Mouse (Mus musculus) embryonic facial prominence, embryonic 10.5 days (tissue): ENCODE measurements at regions not wholly inside any gene's neighbourhood (a gene's known extent, or its start where the extent isn't known, plus 50 kb on each side); places are given as distances from the start of the nearest gene placed in this dataset.
A peak's percentile ranks its signal among the peaks of the same experiment; 100 is the strongest.

ENCODE experiments used
- DNase-seq: peaks from one replicate; pipeline ENCODE4 v3.0.0-alpha.2; 2017; ENCODE audit warnings: low spot score
- H3K27ac ChIP-seq: fragments of 300-500 bp; sonication (generic); replicated peaks from 2 replicates; pipeline ENCODE4 v1.5.1; 2016; ENCODE audit warnings: mild to moderate bottlenecking
- H3K27me3 ChIP-seq: fragments of 300-500 bp; sonication (generic); replicated peaks from 2 replicates; pipeline ENCODE4 v1.6.1; 2016; ENCODE audit warnings: low read depth, mild to moderate bottlenecking; ENCODE audit not compliant: poor library complexity, severe bottlenecking
- H3K36me3 ChIP-seq: fragments of 300-500 bp; sonication (generic); replicated peaks from 2 replicates; pipeline ENCODE4 v1.6.1; 2016; ENCODE audit warnings: mild to moderate bottlenecking, moderate library complexity
- H3K4me1 ChIP-seq: fragments of 300-500 bp; sonication (generic); 2 replicates; pipeline ENCODE4 v1.6.1; 2016
- H3K4me3 ChIP-seq: fragments of 300-500 bp; sonication (generic); 2 replicates; pipeline ENCODE4 v1.5.1; 2016; ENCODE audit warnings: mild to moderate bottlenecking, moderate library complexity
- H3K9me3 ChIP-seq: fragments of 300-500 bp; sonication (generic); 2 replicates; pipeline ENCODE4 v1.6.1; 2016; ENCODE audit warnings: mild to moderate bottlenecking
- WGBS: fragments of 180-500 bp; shearing (Covaris S2); methylation state at CpG from one replicate; pipeline ENCODE4 v1.1.7; 2016; 5-methylcytosine and 5-hydroxymethylcytosine counted together

DNA sequence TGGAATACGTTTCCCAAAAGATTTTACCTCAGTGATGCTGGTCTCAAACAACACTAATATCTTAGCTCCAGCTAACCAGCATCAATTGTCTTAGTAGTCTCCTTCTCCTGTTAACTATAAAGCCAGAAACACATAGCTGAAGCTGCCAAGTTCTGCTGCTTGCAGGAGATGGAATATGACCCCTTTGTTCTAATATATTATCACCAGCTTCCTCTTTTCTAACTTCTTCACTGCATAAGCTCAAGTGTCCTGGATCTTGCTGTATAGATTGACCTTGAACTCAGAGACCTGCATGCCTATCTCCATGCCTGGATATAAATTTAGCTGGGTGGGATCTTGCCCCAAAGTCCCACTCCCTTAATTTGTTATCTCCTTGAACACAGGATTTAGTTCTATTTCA, 94.8 kb downstream of the Rbm46 start:
- 89% methylated on average over 1 of the region's 1 CpGs for WGBS
- Histone ChIP-seq H3K27me3 (no peaks in the 10 kb centered on the region), H3K36me3 (no peaks in the 10 kb centered on the region), H3K9me3 (no peaks in the 10 kb centered on the region), H3K4me1 (0 out of 2 replicates have a peak, but pooled peaks cover 3% of the 10 kb centered on the region), H3K27ac (no peak overlapping the region), H3K4me3 (no peak overlapping the region)
- no peak for DNase-seq

DNA sequence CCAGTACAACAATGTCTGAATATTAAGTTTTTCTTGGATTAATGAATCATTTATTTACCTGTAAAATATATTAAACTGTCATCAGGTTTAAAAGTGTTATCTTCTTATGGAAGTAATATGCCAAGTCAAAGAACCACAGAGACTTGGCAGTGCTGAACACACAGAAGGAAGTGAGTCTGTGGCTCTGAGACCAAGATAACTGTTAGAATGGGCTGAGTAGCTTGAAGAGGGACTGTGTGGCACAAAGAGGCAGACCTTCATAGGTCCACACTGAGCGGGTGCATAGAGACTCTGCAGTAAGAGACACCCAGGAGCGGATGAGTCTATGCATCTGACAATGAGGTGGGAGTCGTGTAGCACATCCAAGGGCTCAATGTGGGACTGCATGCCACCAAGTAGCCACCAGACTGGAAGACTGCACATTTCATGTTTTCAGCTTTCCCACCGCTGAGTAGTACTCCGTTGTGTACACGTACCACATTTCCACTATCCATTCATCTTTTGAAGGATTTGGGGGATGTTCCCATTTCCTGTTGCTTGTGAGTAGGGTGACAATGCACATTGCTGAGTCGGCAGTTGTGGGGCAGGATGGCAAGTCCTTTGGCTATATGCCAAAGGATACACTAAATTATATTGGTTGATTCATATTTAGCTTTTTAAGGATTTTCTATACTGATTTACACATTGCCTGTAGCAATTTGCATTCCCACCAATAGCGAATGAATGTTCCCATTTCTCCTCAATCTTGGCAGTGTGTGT, 105.6 kb downstream of the Rbm46 start:
- DNase-seq = no peak
- Histone ChIP-seq H3K36me3 (no peaks in the 10 kb centered on the region), H3K4me1 (peaks cover 3% of the 10 kb centered on the region; the same call in 1 of the 2 replicates), H3K4me3 (no peak overlapping the region), H3K27ac (no peak overlapping the region), H3K27me3 (no peaks in the 10 kb centered on the region), H3K9me3 (no peaks in the 10 kb centered on the region)
- WGBS = 91% methylated on average over 8 of the region's 8 CpGs

DNA sequence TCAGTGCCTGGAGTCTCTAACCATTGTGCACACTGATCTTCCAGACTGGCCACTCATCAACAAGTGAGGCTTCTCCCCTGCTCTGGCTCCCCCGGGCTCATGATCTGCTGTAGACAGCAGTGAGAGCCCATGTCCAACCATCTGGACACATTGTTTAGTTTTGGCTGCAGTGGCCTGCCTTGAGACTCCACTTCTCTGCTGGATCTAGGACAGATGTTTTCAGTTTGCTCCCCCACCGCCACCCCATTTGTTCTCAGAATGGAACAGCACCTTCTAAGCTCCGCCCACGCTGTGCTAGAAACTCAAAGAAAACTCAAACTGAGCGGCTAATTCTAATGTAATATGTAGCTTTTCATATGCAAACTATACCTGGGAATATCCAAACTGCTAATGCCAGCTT, 108.8 kb downstream of the Rbm46 start:
- 55% methylated on average over 5 of the region's 5 CpGs for WGBS
- no peak overlapping the region for H3K27ac ChIP-seq

DNA sequence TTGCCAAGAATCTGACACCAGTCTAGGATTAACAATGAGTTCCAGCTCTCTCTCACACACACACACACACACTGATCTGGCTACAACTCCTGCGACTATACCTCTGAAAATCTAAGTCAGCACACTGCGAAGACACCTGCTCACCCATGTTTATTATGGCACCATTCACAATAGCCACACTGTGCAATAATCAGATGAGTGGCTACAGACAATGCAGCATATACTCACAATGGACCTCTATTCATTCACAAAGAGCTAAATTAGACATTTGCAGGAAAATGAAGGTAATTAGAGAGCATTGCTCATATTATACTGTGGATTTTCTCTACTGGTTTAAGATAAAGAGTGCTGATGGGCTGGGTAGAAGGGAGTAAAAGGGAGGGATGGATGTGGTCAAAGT, 116.3 kb downstream of the Rbm46 start:
- Histone ChIP-seq H3K27me3 (no peaks in the 10 kb centered on the region), H3K36me3 (no peaks in the 10 kb centered on the region), H3K4me3 (no peak overlapping the region), H3K4me1 (no peaks in the 10 kb centered on the region), H3K27ac (no peak overlapping the region), H3K9me3 (no peaks in the 10 kb centered on the region)
- DNase-seq = no peak
- 75% methylated on average over 2 of the region's 2 CpGs for WGBS

More for the DNA sequence above, 108.8 kb downstream of the Rbm46 start:
- Histone ChIP-seq H3K9me3 (no peaks in the 10 kb centered on the region), H3K36me3 (no peaks in the 10 kb centered on the region), H3K4me1 (peaks cover 3% of the 10 kb centered on the region; the same call in 1 of the 2 replicates), H3K27me3 (no peaks in the 10 kb centered on the region), H3K4me3 (no peak overlapping the region)
- DNase-seq = peak; percentile 19

DNA sequence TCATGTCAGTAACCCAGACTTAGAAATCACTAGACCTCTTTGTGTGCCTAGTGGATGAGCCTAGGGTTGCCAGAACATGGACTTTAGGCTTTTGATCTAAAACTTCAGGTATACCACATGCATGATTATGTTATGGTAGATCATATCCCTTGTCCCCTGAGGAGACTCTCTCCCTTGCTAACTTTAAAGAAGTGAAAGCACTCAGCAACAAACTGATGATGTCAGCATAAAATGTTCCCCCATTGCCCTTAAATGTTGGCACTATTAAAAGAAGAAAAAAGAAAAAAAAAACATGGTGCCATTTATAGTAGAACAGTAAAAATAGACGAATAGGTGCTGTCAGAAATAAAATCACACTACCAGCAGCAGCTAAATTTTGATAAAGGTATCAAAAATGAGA, 117.3 kb downstream of the Rbm46 start:
- WGBS = 79% methylated on average over 1 of the region's 1 CpGs
- Histone ChIP-seq H3K4me3 (no peak overlapping the region), H3K27ac (no peak overlapping the region), H3K27me3 (no peaks in the 10 kb centered on the region), H3K9me3 (no peaks in the 10 kb centered on the region), H3K4me1 (no peaks in the 10 kb centered on the region), H3K36me3 (no peaks in the 10 kb centered on the region)
- no peak for DNase-seq

DNA sequence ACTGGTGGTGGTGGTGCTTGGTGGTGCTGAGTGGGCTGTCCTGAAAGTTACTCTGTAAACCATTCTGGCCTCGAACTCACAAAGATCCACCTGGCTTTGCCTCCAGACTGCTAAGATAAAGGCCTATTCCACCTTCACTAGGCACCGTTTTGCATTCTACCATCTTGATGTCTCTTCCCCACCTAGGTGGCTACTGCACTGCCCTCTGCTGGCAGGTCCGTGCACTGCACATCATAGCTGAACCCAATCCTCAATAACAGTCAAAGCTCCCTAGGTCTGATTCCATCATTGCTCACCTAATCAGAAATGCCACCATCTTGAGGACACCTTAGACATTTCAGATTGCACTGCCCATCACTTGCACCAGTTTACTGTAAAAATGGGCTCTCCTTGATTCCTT, 150.7 kb downstream of the Rbm46 start:
- DNase-seq = peak; percentile 78

DNA sequence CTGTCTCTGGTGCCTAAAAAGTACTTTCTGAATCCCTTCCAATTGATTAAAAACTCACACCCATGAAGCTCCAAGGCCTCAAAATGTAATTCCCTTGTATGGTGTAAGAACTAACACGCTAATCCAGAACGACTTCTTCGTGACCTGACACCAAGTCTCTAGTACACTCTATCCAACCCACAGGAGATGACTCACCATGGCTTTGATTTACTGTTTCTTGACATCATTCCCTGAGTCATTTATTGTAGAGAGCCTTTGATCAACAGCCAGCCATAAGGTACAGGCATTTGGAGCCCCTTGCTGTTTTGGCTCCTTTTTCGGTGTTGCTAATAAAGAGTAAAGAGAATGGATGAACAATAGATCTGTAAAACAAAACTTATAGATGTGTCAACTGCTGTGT, 159.7 kb upstream of the Npy2r start:
- H3K36me3 ChIP-seq = no peaks in the 10 kb centered on the region
- no peaks in the 10 kb centered on the region for H3K4me1 ChIP-seq
- no peaks in the 10 kb centered on the region for H3K27me3 ChIP-seq
- H3K4me3 ChIP-seq = no peak overlapping the region
- no peak overlapping the region for H3K27ac ChIP-seq
- DNase-seq = no peak
- H3K9me3 ChIP-seq = no peaks in the 10 kb centered on the region
- WGBS = 96% methylated on average over 4 of the region's 4 CpGs

More for the DNA sequence above, 150.7 kb downstream of the Rbm46 start:
- no peak overlapping the region for H3K4me3 ChIP-seq
- H3K27me3 ChIP-seq = no peaks in the 10 kb centered on the region
- H3K4me1 ChIP-seq = no peaks in the 10 kb centered on the region
- 28% methylated on average over 3 of the region's 3 CpGs for WGBS
- no peaks in the 10 kb centered on the region for H3K9me3 ChIP-seq
- no peak overlapping the region for H3K27ac ChIP-seq
- H3K36me3 ChIP-seq = no peaks in the 10 kb centered on the region

DNA sequence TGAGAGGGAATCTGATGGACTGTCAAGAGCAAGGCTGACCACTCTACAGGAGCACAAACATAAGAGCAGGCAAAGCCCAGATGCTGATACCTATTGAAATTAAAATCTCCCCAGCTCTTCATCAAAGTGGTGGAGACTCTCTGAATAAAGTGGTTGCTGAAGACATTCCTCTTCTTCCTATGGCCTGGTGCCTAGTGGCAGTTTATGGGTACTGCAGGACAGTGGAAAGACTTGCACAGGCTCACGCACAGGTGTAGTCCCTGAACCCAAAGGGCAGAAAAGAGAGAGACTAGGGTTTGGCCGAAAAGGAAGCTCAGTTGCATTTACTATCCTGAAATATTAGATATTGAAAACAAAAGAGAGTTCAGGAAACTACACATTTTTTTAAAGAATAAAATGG, 144.2 kb upstream of the Npy2r start:
- no peaks in the 10 kb centered on the region for H3K4me1 ChIP-seq
- no peaks in the 10 kb centered on the region for H3K36me3 ChIP-seq
- no peak overlapping the region for H3K4me3 ChIP-seq
- no peak overlapping the region for H3K27ac ChIP-seq
- no peaks in the 10 kb centered on the region for H3K27me3 ChIP-seq
- no peak for DNase-seq
- WGBS = 92% methylated on average over 2 of the region's 2 CpGs
- no peaks in the 10 kb centered on the region for H3K9me3 ChIP-seq

DNA sequence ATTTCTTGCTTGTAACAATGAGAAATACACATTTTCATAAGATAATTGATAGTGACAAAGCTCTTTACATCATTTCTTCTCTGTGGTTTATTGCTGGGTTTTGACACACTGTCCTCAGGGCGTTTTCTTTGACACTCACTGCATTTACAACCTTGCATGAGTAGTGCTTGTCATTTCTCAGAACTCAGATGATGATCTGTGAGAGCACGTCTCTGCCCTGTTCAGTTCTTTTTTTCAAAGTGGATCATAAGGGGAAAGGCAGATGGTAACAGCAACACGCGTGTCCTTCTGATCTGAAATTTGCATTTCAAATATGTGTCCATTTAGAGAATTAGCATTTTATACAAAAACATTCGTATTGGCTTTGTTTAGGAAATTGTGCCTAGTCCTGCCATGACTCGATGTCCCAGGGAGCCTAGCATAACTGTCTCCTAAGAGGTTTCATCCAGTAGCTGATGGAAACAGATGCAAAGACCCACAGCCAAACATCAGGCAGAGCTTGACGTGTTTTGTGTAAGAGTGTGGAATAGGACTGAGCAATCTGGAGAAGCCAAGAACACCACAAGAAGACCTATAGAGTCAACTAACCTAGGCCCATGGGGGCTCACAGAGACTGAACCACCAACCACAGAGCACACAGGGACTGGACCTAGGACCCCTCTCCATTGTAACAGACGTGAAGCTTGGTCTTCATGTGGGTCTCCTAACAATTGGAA, 108.4 kb upstream of the Npy2r start:
- 87% methylated on average over 8 of the region's 8 CpGs for WGBS
- Histone ChIP-seq H3K27me3 (no peaks in the 10 kb centered on the region), H3K9me3 (no peaks in the 10 kb centered on the region), H3K4me3 (no peak overlapping the region), H3K36me3 (no peaks in the 10 kb centered on the region), H3K27ac (no peak overlapping the region), H3K4me1 (no peaks in the 10 kb centered on the region)
- no peak for DNase-seq

DNA sequence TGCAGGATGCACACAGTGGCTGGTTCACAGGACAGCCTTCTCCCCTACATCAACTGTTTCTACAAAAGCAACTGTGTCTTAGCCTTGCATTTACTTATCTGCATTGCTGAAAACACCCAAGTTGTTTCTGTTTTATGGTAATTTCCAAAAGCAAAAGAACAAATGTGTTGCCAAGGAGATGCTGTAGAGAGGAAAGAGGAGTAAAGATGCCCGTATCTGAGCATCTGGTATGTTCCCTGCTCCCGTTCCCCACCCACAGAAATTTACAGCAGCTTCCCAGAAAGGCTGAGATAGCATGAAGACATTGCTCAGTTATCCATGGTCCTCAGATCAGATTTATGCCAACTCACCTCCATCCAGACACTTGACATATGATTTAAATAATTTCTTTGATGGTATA, 104.5 kb upstream of the Npy2r start:
- no peaks in the 10 kb centered on the region for H3K27me3 ChIP-seq
- no peaks in the 10 kb centered on the region for H3K9me3 ChIP-seq
- 79% methylated on average over 2 of the region's 2 CpGs for WGBS
- no peaks in the 10 kb centered on the region for H3K36me3 ChIP-seq
- no peak overlapping the region for H3K4me3 ChIP-seq
- DNase-seq = no peak
- no peak overlapping the region for H3K27ac ChIP-seq
- H3K4me1 ChIP-seq = no peaks in the 10 kb centered on the region

DNA sequence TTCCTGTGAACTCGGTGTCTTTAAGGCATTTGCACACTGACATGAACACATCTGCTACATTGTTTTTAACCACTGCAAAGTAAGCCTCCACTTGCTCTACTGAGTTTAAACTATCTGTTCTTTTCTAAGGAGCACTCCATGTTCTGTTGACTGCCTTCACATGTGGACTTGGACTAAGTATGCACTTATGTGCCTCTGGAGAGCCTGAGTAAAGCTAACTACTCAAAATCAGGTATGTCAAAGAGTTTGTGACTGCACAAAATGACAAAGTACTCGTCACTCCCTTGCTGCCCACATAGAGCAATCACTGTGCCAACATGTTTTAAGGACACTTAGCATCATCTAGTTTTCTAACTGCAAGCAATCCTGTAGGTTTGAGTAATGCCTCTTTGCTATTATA, 92.2 kb upstream of the Npy2r start:
- 0 out of 2 replicates have a peak, but pooled peaks cover 4% of the 10 kb centered on the region for H3K4me1 ChIP-seq
- no peaks in the 10 kb centered on the region for H3K9me3 ChIP-seq
- WGBS = 87% methylated on average over 2 of the region's 2 CpGs
- no peak for DNase-seq
- no peaks in the 10 kb centered on the region for H3K27me3 ChIP-seq
- no peaks in the 10 kb centered on the region for H3K36me3 ChIP-seq
- H3K4me3 ChIP-seq = no peak overlapping the region
- no peak overlapping the region for H3K27ac ChIP-seq

DNA sequence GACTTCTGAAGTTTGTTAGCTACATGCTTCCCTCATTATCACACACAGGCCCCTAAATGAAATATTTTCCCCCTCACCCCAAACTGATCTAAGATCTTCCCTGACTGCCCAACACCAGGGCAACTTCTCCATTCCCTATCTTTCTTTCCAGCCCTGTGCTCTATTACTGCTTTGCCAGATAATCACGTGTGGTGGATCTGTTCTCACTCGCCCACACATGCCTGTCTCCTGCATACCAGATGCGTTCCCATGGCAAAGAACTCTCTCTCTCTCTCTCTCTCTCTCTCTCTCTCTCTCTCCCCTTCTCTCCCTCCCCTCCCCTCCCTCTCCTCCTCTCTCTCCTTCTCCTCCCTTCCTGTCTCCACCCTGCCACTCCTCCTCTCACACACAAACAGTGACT, 88.8 kb upstream of the Npy2r start:
- H3K4me3 ChIP-seq = no peak overlapping the region
- no peak overlapping the region for H3K27ac ChIP-seq
- no peaks in the 10 kb centered on the region for H3K27me3 ChIP-seq
- no peaks in the 10 kb centered on the region for H3K36me3 ChIP-seq
- no peaks in the 10 kb centered on the region for H3K9me3 ChIP-seq
- 0 out of 2 replicates have a peak, but pooled peaks cover 4% of the 10 kb centered on the region for H3K4me1 ChIP-seq
- whole genome bisulfite sequencing = 39% methylated on average over 3 of the region's 3 CpGs
- DNase-seq = peak; percentile 26

DNA sequence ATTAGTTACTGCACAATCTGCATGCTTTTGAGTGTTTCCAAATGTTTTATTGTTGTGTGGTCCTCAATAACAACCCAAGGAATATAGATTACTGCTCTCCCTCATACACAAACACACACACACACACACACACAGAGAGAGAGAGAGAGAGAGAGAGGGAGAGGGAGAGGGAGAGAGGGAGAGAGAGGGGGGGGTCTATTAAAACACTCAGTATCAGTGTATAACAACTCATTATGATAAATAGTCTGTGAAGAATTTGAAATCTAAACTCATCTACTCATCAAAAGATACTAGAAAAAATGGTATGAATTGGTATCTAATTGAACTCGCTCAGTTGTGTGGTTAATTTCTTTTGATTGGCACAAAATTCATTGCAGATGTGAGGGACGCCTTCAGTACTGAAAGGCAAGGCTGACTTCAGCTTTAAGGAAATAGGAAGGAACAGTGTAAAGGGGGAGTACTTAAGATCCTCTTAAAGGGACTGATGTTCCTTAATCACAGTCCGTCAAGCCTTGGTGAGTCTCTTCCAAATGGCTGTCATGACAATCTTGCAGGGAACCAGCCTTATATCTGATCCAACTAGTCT, 72.6 kb upstream of the Npy2r start:
- H3K36me3 ChIP-seq = no peaks in the 10 kb centered on the region
- H3K27ac ChIP-seq = no peak overlapping the region
- no peaks in the 10 kb centered on the region for H3K9me3 ChIP-seq
- DNase-seq = no peak
- no peak overlapping the region for H3K4me3 ChIP-seq
- peaks cover 8% of the 10 kb centered on the region; the same call in 1 of the 2 replicates for H3K4me1 ChIP-seq
- H3K27me3 ChIP-seq = no peaks in the 10 kb centered on the region
- WGBS = 49% methylated on average over 3 of the region's 3 CpGs
